Mouse (Mus musculus) erythroblast, embryonic 14.5 days (primary cell): ENCODE data around the gene Mrps14.

Source experiments
- GATA1 ChIP-seq: IDR thresholded peaks from 2 replicates; pipeline ENCODE4 v1.6.1; 2012; ENCODE audit warnings: low read length, inconsistent platforms, mixed read lengths
- TAL1 ChIP-seq: IDR thresholded peaks from 3 replicates; pipeline ENCODE4 v1.6.1; 2012; ENCODE audit warnings: low read length, inconsistent platforms, mixed read lengths

GRCm38 (mm10) chr1:160211597-160212122, 16.6 kb downstream of the Mrps14 start:
- TF ChIP-seq GATA1 (no peak), TAL1 (no peak)
